Mouse (Mus musculus) megakaryocyte-erythroid progenitor cell, adult 5-6 weeks (primary cell): Measurements from ENCODE around the gene Gm21983. TPM values are rescaled to one million over a fixed set of nuclear protein-coding genes. Genes with fewer than 3 reads are reported as not detected.
A peak's percentile ranks its signal among the peaks of the same experiment; 100 is the strongest.

Experiments used
- ATAC-seq: replicated peaks from 2 replicates; pipeline ENCODE4 v1.8.0; 2016; ENCODE audit warnings: mild to moderate bottlenecking, inconsistent platforms; ENCODE audit not compliant: severe bottlenecking, poor library complexity, low FRiP score, low TSS enrichment
- total RNA-seq, 2 experiments: library from RNA; stranded (forward) in 1 of 2; stranded (reverse) in 1 of 2; fragments of 200-1000, 215-1000 nt in 1 of 2; fragments of >200 nt in 1 of 2; fragmentation: Nextera tagmentation in 1 of 2; gene quantifications; 2 replicates each; pipeline ENCODE4 v1.2.3; 2014 to 2017

Gm21983 gene
- total RNA-seq (2014; fragmentation: Nextera tagmentation): not detected in 2 replicates
- total RNA-seq (2017): not detected in 2 replicates

DNA sequence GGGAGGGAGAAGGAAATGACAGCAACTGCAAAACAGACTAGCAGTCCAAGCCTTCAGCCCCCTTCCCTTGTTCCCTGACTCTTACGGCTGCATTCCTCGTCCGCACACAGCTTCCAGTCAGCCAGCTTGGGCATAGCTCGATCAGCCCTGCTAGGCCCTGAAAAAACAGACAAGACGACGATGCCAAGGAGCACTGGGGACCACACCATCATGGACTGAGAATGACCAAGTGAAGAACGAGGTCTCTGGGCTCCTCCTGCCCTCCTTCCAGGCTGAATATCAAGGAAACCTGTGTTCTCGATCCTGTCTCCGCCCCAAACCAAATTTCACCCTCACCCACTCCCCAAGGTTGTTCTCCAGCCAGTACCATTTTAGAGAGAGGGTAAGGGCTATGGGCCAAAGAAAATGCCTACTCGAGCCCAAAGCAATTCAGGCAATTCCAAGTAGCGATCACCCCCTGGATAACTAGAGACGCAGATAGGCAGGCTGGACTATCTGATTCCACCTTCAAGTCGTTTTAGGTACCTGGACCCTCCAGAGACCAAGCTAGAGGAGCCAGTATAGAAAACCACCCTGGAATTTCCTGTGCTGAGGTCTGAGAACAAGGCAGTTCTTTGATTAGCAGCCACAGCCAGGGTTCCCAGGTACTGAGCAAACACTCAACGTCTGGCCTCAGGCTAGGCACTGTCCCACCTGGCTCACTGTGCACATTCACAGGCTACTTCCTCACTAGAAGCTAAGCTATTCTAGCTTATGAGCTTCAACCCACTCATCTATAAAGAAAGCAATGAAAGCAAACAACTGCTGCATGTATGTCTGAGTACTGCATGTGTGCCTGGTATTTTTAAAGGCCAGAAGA lies at the start of gene Gm21983, which contains the start of gene Mia:
Gene Gm21983 (minus strand): TSS at position 250 of the 859 bp plus-strand sequence.
Gene Mia (minus strand): TSS at position 321 of the 859 bp plus-strand sequence.
- ATAC-seq: no peak

DNA sequence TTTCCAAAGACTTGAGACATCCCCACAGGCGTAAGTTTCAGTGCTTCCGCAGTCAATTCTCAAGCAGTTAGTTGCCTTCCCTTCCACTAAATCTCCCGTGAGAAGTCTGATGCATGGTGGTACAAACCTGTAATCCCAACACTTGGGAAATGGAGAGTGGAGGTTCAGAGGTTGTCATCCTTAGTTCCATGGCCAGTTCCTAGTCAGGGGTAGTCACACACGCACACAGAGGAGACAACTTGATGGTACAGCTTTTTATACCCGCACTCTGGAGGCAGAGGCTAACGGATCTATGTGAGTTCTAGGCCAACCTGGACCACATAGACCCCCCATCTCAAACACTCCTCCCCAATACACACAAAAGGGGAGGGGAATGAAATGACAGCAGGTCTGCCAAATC lies 48.0 kb upstream of the Gm21983 start:
- ATAC-seq: 0 out of 2 replicates have a peak, but pooled peaks have one; percentile 4

DNA sequence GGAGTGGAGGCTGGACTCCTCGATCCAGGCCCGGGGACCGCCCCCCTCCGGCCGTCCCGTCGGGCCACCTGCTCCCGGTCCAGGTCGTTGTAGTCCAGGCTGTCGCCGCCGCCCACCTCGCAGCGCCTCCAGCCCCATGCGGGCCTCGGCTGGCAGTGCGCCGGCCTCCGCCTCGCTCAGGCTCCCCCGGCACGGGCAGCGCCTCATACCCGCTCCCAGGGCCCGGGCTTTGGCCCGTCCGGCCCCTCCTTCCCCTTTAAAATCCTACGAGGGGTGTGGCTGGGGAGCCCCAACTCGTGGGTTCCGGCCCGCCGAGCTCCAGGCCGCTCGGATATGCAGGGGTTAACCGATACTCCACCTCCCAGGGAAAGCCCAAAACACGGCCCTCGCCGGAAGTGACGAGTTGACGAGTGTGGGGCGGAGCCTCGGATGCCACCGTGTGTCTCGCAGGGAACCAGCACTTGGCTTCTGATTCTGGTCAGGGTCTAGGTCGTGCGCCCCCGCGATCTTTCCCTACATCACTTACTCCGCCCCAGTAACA lies 47.5 kb upstream of the Gm21983 start, which contains the start of gene Itpkc:
Gene Itpkc (minus strand): TSS at position 381 of the 541 bp plus-strand sequence.
- peak; percentile 82 for ATAC-seq

DNA sequence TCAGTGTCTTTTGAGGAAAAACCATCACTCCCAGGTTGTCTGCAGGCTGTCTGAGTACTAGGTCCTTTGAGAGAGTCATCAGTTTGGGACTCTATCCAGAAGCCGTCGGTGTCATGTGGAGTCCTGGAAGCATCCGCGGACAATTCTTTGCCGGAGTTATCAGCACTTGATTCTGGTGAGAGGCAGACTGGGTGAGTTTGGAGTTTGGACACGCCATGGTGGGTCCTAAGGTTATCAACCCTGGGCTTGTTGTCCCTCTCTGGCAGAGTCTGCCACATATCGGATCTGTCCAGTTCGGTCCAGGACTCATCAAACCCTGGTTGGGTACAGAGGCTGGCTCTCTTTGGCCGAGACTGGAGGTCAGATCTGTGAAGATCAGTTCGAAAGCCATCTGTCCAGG lies 46.8 kb upstream of the Gm21983 start:
- ATAC-seq: 0 out of 2 replicates have a peak, but pooled peaks have one; percentile 8

DNA sequence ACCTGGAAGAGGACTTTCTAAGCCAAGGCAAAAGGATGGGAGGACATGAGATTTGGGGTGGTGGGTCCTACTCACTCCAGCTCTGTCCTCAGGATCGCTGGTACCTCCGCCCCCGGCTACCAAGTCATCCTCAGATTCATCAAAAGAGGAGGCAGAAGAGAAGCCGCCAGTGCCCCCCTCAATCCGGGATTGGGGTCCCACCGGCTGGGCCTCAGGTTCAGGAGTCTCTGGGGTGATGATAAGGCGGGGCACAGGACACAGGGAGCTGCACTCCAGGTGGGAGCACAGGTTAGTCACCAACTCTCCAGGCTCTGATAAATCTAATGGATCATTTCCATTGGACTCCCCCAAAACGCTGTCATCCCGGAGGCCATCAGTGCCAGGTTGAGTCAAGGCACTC lies 46.4 kb upstream of the Gm21983 start:
- no peak for ATAC-seq

DNA sequence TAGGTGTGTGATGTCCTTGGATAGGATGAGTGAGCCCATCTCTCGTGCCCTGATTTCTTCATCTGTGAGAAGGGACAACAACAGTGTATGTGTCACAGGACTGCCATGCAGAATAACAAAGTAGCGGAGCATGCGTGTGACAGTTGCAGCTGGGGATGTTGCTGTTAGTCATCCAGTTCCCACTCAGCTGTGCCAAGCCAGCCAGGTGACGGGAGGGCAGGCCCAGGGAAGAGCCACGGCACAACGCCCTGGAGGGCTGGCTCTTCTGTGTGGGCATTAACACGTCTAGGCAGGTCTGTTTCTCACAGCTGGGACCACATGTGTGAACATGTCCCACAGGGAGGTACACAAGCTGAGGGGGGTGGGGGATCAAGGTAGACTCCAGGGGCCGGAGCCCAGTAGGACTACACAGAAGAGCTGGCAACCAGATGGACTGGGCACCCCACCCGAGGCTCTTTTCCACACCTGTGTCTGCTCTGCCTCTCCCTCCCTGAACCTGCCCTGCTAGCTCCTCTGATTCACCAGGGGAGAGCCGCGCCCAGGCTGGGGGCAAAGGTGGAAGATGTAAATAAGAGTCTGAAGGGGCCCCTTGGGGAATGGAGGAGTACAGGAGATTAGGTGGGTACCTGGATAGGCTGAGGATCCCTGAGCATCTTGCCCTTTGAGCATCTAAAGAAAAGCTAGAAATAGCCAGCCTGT lies 44.1 kb upstream of the Gm21983 start:
- no peak for ATAC-seq

DNA sequence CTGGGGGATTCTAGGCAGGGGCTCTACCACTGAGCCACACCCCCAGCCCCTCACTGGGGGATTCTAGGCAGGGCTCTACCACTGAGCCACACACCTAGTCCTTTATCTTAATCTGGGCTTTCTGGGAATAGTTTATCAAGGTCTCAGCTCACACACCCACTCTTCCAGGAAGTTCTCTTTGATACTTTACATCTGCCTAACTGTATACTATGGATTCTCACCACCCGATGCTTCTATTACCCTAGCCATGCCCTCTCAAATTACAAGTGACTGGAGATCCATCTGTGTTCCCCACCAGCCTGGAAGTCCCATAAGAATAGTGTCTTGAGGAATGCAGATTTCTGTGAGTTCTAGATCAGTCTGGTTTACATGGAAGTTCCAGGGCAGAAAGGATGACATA lies 41.7 kb upstream of the Gm21983 start:
- no peak for ATAC-seq

DNA sequence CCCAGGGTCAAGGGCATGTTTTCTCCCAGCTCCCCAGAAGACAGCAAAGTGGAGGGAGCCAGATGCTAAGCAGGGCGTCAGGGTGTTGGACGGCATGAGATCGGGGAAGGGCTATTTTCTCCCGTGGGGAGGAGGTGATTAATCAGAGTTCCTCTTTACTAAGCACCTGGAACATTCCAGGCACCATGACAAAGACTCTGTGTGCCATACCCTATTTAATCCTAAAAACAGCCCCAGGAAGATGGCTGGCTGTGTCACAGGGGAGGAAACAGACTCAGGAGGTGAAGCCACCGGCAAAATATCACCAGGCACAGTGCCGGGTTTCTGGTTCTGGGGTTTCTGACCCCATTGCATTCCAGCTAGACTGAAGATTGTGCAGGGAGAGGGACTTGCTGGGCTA lies 41.1 kb upstream of the Gm21983 start:
- ATAC-seq: no peak

DNA sequence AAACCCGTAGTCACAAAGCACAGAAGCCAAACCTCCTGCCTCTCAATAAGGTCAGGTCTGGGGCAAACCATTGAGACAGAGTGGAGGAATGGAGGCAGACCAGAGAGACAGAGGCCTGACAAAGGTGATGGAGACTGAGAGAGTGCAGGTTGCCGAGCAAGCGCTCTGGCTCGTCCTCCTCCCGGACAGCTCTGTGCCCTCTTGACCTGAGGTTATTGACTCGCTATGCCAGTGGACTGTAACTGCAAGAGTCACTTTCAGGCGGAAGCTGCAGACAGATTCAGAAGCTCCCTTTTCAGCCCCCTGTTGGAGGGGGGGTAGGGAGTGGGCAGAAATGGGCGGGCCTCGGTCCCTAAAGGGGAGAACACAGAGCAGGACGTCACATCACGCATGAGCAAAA lies 39.1 kb upstream of the Gm21983 start:
- no peak for ATAC-seq

DNA sequence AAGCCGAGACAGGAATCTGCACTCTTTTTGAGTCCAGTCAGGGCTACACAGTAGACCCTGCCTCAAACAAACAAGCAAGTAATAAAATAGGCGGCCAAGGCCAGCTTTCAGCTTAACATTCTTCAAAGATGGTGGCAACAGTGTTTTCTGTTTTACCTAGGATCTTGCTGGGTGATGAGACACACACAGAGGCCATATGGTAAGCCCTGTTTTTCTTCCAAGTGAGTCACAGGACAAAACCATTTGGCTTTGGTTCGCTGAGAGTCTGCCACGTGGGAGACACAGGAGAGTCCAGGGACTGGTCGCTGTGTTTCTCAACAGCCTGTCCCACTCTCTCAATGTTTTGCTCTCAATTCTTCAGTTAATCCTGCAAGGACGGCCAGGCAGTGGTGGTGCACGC lies 37.7 kb upstream of the Gm21983 start:
- ATAC-seq: no peak

DNA sequence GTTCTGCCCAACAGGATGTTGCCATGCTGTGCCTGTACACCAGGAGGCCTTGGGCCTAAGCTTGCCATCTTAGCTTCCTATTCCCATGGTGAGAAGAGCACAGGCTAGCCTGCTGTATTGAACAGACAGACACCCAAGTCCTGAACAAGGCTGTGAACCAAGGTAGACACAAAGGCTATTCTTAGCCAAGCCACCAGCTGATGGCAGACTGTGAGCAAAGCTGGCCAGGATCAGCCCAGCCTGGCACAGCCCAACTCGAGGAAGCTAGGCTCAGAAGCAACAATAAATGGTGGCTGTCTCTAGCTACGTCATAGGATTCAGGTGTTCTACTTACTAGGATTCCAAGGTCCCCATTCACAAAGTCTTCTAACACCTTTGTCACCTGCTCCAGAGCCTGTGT lies 31.7 kb upstream of the Gm21983 start:
- ATAC-seq: no peak

DNA sequence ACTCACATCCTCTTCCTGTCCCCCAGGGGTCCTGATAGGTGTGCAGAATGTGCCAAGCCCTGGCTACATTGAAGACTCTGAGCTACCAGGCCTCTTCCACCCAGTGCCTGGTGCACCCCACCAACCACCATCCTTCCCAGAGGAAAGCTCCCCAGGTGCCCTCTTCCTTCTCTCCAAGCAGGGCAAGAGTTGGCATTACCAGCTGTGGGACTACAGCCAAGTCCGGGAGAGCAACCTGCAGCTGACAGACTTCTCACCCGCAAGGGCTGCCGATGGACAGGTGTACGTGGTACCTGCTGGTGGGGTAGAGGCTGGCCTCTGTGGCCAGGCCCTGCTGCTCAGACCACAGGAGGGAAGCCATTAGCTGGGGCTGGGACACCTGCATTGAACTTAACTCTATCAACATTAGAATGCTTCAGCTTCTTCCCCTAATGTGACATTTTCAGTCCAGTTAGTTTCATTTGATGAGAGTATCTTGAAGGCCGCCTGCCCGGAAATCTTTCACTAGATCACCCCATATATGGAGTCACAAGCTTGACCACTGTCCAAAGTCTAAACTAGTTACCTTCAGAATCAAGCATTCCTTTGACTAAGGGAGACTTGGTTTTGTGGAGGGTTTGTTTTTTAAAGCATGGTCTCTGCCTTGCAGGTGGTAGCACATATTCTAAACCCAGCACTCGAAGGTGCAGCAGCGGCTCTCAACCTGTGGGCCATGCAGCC lies 23.0 kb upstream of the Gm21983 start:
- ATAC-seq: no peak

DNA sequence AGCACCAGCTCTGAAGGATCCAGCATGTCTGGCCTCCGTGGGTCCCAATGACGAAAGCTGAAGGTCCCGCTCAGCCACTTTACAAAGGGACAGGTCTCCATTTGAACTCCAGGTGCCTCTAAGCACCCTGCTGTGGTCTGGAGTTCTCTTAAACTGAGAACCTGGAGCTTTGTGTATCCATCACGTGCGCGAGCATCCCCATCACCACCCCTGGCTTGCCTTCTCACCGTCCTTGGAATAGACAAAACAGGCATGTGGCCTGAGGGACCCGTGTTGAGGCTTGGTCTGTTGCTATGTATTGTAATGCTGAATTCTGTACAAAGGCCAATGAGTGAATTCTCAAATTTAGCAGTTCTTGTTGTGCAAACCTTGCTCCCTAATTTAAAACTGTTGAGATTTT lies 17.9 kb upstream of the Gm21983 start:
- no peak for ATAC-seq

DNA sequence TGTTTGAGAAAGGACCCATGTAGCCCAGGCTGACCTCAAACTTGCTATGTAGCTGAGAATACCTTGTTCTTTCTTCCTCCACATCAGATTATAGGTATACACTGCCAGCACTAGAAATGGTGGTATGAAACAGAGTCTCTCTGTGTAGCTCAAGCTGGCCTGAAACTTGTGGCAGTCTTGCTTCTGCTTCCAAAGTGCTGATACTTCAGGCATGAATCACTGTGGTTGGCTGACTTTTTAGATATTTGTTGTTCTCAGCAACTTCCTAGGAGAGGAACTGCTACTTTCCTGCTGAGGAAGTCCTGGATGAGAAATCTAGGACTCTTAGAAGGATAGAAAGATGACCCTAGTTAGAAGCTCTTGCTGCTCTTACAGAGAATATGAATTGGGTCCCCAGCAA lies 17.5 kb upstream of the Gm21983 start:
- ATAC-seq: no peak

DNA sequence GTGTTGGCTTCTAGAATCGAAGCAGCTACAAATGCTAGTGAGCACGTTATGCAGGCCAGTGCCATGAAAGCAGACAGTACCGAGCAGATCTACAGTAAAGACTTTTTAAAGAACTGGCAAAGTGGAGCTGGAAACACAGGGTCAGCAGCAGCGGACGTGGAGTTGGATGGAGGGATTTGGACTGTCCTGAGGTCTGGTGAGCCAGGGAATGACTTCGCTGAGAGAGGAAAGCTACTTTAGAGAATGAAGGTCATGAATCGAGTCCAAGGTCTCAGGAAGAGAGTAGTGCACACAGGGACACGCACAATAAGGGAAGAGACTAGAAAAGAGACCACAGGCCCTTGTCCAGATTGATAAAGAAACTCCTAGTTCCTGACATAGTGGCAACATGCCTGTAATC lies 16.7 kb upstream of the Gm21983 start:
- ATAC-seq: no peak

DNA sequence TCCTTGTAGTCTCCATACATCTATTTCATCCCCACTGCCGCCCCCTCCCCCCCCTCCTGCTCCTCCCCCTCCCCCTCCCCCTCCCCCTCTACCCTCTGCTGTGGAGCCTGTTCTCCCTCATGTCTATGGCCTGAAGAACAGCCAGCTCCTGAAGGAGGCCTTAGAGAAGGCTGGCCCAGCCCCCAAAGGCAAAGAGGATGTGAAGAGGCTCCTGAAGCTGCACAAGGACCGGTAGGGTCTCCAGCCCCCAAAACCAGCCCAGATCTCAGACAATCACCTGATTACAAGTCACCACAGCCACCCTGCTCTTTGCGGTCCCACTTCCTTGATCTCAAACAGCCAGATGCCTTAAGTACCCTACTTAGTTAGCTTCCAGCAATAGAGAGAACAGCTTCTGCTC lies 16.2 kb upstream of the Gm21983 start:
- ATAC-seq: no peak

DNA sequence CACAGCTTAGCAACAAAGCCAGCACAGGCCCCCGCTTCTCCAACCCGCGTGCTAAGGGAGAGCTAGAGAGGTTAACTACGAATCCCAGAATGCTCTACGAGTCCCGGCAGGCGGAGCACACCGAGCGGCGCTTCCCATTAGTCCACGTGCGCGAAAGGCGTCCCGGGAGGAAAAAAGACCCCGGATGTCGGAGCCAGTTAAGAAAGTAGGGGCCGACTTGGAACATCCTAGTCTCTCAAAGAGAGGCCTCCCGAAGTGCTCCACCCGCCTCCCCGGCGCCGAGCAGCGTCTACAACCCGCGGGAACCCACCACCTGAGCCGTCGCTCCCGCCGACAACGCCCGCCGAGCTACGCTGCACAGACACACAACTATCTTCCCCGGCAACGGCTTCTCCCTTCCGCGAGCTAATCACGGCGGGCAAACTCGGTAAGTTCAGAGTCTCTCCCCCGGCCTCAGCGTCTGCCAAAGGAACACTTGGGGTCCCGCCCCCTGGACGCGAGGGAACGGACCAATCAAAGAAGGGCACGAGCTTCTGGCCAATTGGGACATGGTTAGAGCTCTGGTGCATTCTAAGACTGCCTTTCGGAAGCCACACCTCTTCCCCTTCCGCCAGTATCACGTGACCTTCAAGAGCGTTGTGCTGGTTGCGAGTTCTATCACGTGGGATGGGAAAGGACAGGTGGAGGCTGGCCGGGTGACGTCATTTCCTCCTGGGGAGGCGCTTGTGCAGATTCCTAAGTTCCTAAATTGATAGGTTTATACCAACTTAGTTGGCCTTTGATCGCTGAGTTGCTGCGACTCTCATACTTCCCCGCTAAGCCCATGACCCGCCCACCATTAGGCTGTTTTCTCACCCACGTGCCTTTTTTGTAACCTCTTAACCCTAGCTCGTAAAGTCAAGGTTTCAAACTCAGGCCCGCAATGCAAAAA lies 15.1 kb upstream of the Gm21983 start, which contains the start of the genes BC024978 and Snrpa:
Gene BC024978 (plus strand): TSS at position 101 of the 931 bp plus-strand sequence.
Gene Snrpa (minus strand): TSS at position 591 of the 931 bp plus-strand sequence.
- ATAC-seq: peak; percentile 96

DNA sequence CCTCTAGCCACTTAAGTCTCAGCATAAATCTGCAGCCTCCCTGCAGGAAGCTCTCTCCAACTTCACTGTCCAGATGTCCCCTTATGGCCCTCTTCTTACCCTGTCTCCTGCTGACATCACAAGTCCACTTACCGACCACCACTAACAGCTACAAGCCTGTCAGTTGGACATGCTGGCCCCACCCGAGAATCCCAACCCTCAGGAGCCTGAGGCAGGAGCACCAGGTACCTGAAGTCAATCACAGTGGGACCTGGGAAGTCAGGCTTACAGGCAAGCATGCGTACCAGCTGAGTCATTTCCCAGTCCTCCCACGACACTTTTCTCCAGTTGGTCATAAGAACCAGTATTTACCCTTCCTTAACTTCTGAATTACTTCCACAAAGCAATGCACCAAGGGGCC lies 12.8 kb upstream of the Gm21983 start:
- no peak for ATAC-seq
